Mouse (Mus musculus): ENCODE data around the gene Gstp3.

Gene Gstp3

DNA sequence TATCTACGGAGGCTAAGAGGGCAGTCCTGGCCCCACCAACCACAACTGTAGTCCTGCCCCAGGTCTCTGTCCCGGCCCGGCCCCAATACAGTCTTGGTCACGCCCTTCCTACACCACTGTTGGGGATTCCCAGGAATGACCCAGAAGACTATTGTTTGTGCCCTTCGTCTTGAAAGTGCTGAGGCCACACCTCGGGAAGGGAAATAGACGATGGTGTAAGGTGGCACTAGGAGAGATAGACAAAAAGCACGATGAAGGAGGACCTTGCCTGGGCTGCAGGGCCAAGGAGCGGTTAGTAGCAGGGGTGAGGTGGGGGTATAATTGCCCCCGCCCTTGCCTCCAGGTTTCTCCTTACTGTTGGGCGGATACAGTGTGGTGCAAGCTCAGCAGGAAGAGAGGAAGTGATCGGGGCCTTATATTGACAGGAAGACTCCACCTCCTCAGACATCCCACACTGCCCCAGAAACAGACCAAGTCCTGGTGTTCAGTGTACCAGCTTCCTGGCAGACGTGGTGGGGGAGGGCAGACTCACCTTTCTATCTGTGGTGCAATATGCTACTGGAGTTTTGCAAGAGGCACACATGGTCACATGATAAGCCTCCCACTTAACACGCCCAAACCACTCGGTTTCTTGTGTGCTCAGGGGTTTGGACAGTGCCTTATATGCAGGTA lies at the start of gene Gstp3:
TSS of gene Gstp3 (minus strand) at position 501 of the 672 bp plus-strand sequence.
- DNase-seq (ENCODE audit: low spot score in 2 of 2): no peak

DNA sequence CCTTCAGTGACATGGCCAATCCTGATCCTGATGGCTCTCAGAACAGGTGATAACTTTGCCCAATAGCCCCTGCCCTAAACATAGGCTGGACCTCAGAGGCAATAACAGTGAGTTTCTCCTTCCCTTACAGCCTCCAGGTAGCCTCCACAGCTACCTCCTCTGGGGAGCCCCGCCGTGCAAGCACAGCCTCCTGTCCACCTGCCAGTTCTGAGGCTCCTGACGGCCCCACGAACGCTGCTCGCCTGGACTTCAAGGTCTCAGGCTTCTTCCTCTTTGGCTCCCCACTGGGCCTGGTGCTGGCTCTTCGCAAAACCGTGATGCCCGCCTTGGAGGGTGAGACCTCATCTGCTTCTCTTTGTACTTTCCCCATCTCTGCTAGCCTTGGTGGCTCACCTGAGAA lies 49.2 kb upstream of the Gstp3 start:
- DNase-seq (ENCODE audit: low spot score in 2 of 2): no peak

DNA sequence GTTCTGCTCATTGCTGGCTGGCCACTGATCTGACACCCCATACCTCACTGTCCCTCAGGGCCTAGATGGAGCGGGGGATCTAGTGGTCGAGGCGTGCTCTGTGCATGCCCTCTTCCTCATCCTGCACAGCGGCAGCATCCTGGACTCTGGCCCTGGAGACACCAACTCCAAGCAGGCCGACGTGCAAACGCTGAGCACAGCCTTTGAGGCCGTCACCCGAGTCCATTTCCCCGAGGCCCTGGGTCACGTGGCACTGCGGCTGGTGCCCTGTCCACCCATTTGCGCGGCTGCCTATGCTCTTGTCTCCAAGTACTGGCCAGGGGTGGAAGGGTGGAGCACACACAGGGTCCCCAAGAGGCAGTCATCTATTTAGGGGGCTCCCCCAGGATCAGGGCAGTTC lies 47.3 kb upstream of the Gstp3 start:
- no peak for DNase-seq (ENCODE audit: low spot score in 2 of 2)

DNA sequence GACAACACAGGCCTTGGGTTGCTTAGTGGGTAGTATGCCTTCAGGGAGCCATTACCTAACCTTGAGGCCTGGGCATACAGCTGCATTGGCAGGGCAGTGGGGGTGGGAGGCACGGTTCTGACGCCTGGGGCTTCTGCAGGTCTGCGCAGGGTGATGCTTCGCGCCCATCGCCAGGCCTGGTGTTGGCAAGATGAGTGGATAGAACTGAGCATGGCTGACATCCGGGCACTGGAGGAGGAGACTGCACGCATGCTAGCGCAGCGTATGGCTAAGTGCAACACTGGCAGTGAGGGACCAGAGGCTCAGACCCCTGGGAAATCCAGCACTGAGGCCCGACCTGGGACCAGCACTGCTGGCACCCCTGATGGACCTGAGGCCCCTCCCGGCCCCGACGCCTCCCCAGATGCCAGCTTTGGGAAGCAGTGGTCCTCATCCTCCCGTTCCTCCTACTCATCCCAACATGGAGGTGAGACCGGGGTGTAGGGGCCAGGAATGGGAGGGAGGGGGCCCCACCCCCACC lies 45.4 kb upstream of the Gstp3 start:
- no peak for DNase-seq (ENCODE audit: low spot score in 2 of 2)

DNA sequence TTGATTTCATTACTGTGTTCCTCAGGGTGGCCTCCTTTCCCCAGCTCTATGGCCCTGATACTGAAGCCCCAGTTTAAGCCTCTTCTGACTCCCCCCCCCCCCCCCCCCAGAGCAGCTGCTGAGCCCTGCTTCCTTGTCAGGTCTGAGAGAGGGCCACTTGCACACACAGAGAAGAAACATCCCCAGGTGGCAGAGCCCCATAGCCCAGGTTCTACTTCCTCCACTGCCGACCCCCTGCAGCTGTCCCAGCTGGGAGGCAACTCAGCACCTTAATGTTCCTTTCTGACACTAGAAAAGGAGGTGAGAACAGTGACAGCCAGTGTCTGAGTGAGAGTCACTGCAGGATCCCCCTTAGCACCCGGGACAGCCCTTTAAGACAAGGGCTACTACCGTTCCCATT lies 44.4 kb upstream of the Gstp3 start:
- no peak for DNase-seq (ENCODE audit: low spot score in 2 of 2)

DNA sequence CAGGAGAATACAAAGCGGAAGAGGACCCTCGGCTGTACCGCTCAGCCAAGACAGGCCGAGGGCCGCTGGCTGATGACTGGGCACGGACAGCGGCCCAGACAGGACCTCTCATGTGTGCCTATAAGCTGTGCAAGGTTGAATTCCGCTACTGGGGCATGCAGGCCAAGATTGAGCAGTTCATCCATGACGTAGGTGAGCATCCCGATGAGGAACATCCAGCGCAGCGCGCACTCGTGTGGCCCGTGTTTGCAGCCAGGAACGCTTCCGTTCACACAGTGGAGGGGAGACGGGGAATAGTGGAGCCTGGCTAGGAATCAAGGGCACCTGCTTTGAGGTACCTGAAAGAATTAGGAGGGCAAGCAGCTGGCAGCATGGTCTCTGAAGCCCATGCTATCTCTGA lies 43.9 kb upstream of the Gstp3 start:
- DNase-seq (ENCODE audit: low spot score in 2 of 2): no peak

DNA sequence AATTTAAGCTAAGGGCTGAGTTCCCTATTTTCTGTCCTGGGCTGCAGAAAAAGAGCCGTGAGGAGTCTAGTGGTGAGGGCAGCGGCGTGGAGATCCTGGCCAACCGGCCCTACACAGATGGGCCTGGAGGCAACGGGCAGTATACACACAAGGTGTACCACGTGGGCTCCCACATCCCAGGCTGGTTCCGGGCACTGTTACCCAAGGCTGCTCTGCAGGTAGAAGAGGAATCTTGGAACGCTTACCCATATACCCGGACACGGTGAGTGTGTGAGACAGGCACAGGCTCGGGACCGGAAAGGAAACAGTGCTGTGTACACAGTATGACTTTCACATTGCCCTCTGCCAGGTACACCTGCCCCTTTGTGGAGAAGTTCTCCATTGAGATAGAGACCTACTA lies 43.3 kb upstream of the Gstp3 start:
- no peak for DNase-seq (ENCODE audit: low spot score in 2 of 2)

DNA sequence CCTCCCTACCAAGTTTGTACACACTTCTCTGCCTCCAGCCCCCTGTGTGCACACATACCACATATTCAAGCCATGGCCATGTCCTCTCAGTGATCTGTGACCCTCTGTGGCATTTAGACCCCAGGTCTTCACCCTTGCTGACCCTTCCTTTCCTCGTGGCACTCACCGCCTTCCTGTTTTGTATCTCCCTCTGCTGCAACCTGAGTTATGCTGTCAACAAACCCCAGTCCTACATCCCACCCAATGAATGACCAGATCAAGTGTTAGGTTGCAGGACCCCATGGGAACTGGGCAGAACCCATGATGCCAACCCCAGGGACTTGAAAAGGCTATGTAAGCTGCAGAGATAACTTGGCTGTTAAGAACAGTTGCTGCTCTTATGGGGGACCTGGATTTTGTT lies 42.7 kb upstream of the Gstp3 start:
- DNase-seq (ENCODE audit: low spot score in 2 of 2): no peak

DNA sequence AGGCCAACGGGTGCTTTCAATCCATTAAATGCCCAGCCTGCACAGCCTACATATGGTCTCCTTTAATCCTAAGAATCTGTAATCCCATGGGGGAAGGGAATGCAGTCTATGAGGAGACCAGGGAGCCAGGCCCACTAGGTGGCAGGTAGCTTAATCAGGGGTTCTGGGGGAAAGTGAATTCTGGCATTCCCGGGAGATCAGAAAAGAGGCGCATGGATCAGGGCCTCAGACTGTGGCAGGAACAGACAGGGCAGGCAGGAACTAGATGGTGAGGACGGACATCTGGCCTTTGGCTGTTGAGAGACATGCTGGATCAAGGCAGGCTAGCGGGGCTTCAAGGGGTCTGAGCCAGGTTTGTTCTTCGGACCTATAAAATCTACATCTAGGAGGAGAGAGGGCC lies 42.1 kb upstream of the Gstp3 start:
- no peak for DNase-seq (ENCODE audit: low spot score in 2 of 2)

DNA sequence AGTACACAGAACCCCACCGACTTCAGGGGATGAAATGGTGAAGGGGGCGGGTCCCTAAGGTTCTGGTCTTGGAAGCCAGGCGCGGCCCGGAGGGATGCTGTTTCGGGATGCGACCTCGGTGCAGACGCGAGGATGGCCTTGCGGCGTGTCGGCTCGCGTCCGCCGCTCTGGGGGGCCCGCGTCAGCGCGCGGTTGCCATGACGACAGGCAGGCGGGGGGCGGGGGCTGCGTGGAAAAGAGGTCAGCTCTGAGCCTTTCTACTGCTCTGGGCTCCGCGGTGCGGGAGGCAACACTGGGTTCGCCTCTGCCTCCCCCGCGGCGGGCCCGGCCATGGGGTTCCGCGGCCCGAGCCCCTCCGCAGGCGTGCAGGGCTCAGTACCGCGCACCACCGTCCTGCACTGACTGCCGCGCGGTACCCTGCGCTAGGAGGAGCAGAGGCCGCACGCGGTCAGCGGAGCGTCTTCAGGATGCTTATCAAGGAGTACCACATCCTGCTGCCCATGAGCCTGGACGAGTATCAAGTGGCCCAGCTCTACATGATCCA lies 41.4 kb upstream of the Gstp3 start:
- DNase-seq (ENCODE audit: low spot score in 2 of 2): peak; percentile 66 to 68

DNA sequence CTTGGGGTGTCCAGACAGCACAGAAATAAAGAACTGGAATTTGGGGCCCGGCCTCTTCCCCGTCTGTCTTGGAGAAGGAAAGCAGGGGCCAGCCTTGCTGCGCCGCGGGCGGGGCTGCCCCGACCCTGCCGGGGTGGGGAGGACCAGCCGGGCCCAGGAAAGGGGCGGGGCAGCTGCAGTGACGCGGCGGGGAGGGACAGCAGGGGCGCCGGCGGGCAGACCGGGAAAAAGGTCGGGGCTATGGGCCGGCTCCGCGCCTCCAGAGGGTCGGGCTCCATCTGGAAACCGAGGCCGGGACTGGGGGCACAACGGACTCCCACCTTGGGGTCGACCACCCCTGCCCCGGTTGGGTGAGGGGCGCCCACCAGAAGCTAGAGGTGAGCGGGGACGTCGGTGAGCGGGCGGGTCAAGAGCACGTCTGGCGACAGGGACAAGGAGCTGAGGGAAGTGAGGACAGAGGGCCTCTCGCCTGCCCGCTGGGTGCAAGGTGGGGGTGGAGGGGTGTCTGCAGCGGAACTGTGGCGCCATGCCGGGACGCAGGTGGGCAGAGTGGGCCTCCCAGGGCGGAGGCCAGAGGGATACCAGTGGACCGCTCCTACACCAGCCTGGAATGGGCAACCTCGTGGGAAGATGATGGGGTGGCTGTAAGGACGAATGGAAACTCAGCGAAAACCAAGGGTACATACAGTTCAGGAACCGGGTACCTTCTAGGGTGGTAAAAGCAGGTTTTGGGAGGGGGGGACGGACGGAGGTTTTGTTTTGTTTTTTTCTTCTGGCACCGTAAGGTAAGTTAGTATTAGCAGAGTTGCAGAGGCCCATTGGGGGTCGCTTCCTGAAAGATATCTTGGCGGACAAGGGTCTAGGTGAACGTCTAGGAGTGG lies 40.7 kb upstream of the Gstp3 start, which contains the start of gene Pitpnm1:
TSS of gene Pitpnm1 (plus strand) at position 162 of the 881 bp plus-strand sequence.
- no peak for DNase-seq (ENCODE audit: low spot score in 2 of 2)

DNA sequence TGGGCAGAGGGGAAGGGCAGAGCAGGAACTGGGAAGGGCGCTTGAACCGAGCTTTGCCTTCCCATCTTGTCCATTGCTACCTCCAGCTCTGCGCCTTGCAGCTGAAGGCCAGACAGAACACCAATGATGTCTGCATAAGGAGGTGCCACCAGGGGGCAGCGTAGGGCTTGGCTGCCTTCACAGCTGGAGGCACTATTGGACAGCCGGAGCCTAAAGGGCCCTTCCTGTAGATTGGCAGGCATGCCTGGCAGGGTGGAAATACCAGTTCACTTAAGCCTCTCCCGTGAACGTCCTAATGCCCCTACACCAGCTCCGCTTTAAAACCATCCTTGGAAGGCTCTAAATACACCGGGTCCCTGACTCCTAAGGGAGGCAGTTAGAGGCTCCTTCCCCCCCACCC lies 39.7 kb upstream of the Gstp3 start:
- DNase-seq (ENCODE audit: low spot score in 2 of 2): peak; percentile 80 to 87

DNA sequence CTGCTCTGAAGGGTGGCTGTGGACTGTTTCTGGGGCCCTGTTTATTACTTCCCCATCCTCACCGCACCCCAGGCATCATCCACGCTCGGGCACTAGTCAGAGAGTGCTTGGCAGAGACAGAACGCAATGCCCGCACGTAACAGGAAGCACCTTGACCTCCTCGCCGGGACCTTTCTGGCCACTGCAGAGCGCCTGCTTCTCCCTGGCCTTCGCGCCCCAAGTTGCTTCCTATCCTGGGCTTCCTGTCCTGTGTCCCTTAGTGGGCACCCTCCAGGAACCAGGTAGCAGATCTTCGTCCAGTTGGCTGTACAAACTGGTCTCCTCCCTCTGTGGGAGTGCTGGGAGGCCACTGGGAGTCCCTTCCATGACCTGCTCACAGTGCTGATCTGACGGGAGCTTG lies 39.1 kb upstream of the Gstp3 start:
- DNase-seq (ENCODE audit: low spot score in 2 of 2): no peak

DNA sequence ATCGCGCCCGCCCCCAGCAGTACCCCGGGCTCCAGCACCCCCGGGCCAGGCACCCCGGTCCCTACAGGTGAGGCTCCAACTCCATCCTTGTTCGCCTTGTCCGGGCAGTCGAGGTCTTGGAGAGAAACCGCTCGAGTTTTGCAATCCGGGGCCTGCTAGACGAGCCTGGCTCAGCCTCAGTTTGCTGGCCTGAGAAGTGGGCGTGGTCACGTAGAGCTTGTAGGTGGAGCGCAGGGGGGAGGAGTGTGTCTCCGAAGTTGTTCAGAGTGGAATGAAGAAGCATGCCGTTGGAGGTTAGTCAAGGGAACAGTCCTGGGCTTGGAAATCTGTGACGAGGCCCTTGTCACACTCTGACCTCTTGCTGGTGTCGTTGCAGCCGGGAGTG lies 38.1 kb upstream of the Gstp3 start:
- peak; percentile 61 to 67 for DNase-seq (ENCODE audit: low spot score in 2 of 2)

DNA sequence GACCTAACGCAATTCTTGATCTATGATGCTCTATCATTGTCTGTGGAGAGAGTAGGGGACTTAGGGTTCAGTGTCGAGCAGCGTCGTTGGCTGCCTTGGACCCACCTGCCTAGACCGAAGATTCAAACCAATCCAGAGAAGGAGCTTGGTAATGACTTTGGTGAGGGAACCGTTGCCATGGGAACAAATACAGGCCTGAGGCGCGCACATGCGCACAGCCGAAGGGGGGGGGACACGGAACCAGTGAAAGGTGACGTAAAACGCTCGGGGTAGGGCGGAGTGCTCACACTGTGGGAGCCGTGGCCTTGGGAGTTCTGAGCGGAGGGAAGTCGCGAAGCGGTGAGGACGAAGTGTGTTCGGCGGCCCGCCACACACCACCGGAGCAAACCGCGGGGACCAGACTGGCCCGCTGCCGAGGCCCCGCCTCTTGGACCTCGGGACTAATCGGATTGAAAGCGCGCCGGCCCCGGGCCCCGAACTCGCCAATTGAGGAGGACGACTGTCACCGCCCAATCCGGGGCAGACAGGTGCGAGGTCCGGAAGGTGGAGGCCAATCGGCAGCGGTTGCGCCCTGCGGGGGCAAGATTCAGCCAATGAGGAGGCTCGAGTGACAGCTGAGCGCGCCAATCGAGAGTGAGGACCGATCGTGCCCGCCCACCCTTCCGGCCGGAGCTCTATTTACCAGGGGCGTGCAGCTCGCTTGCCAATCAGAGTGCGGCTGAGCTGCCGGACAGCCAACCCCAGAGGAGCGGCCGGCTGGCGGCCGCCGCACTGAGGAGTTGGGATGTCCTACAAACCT lies 37.5 kb upstream of the Gstp3 start, which contains the start of gene Cdk2ap2:
TSS of gene Cdk2ap2 (plus strand) at position 541 of the 799 bp plus-strand sequence.
- peak; percentile 99 to 100 for DNase-seq (ENCODE audit: low spot score in 2 of 2)

DNA sequence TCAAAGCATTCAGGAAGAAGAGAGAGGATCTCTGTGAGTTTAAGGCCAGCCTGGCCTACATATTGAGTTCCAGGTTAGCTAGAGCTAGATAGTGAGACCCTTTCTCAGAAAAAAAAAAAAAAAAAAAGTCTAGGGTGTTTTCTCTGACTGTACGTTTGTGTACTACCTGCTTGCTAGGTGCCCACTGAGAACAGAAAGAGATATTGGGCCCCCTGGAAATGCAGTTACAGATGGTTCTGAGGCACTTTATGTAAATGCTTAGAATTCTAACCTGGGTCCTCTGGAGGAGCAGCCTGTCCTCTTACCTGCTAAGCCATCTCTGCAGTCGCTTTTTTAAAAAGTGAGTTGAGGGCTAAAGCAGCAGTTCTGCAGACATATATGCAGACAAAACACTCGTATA lies 36.4 kb upstream of the Gstp3 start:
- no peak for DNase-seq (ENCODE audit: low spot score in 2 of 2)

DNA sequence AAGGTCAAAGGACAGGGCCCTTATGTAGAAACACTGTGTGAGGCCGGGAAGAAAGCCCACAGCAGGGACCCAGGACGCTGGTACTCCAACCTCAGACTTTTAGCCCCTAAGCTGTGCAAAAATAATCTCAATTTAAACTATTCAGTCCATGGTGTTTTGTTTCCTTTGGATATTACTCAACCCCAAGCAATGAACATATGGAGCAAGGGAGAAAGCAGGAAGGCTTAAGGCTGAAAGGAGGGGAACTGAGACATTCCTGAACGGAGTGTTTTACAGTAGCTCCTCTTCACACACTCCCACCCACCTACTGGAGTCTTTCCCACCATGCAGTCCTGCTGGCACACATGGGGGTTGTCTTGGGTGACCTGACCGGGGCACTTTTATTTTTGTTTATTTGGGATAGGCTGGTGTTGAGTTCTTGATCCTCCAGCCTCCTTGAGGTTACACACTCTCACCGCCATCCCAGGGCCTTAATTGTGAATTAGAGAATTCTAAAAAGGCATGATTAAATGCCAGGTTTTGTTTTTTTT lies 35.5 kb upstream of the Gstp3 start:
- DNase-seq (ENCODE audit: low spot score in 2 of 2): no peak

DNA sequence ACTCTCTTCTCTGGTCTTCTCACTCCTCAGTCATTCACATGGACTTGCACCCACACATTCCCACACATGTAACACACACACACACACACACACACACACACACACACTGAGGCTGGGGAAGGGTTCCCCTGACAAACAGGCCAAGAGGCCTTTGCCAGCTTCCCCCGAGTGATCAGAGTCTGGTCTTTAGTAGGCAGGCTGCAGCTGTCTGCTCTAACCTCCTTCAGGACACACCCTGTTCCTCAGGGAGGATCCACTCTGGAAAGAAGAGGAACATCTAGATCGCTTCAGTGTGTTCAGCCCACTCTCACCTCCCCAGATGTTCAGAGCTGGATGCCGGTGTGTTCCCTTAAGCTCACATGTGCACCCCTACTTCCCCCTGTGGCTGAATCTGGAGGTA lies 35.0 kb upstream of the Gstp3 start:
- no peak for DNase-seq (ENCODE audit: low spot score in 2 of 2)

DNA sequence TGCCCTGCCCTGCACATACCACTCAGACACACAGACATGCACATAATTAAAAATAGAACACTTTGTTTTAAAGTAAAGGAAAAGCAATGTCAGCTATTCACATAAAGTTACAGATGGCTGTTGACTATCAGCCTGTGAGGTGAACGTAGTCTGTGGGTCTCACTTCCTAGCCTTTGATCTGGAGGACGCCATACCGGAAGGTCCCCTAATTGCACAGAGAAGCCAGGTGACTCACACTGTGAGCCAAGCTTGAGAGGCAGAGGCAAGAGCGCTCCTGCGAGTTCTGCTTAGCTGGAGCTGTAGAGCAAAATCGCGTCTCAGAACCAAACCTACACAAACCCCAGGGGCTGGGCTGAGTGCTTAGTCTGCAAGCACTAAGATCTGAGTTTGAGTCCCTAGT lies 34.4 kb upstream of the Gstp3 start:
- no peak for DNase-seq (ENCODE audit: low spot score in 2 of 2)

DNA sequence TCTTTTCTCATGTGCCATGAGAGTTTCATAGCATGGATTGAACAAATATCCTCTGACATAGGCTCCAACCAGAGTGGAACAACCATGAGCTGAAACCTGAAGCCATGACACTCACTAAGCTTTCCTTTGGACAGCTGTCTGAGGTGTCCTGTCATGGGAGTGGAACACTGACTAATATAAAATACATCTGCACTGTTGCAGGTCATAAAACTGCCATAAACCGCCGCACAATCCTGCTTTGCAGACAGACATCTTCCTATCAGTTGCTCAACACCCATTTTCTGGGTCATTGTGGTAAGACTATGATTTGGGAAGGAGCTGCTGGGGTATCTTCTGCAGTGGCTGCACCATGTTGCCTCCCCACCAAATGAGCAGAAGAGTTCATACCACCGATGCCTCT lies 33.4 kb upstream of the Gstp3 start:
- no peak for DNase-seq (ENCODE audit: low spot score in 2 of 2)

DNA sequence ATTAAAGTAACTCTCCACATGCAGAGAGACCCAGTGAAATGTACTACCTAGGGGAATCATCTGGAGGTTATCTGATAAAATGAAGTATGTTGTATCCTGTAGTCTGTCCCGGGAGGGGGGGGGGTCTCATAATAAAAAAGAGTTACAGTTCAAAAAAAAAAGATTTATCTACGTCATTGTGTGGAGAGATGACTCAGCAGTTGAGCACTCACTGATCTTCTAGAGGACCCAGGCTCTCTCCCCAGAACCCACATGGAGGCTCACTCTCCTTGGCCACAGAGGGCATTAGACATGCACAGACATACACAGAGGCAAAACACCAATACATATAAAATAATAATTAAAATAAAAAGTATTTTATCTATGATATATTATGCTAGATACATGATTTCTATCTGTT lies 32.0 kb upstream of the Gstp3 start:
- no peak for DNase-seq (ENCODE audit: low spot score in 2 of 2)

DNA sequence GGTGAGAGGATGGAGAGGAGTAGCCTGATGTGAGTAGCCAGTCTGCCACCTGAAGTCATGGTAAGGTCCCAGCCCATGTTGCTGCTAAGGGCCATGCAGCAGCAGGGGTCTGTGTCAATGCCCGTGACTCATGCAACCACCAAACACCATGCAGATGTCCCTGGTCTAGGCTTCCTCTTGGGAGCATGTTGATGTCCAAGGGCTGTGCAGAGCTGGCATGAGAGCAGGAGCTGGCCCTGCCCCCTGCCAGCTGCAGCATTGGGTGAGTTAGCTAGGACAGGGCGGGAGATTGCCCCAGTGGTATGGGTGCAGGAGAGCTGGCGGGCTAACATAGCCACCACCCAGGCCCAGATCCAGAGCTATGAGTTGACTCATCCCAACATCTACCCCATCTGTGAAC lies 31.1 kb upstream of the Gstp3 start:
- no peak for DNase-seq (ENCODE audit: low spot score in 2 of 2)
